Mouse (Mus musculus) small intestine, adult 2 months (tissue): ENCODE measurements around the gene Atp8a2.

Source experiments
- CTCF ChIP-seq: fragments of 200-500 bp; IDR thresholded peaks from 2 replicates; pipeline ENCODE4 v1.5.1; 2012; ENCODE audit warnings: low read depth, mild to moderate bottlenecking, control low read depth, inconsistent platforms, low read length, moderate library complexity, mixed read lengths; ENCODE audit not compliant: insufficient replicate concordance, insufficient read length; ENCODE audit errors: extremely low read depth
- POLR2A ChIP-seq: fragments of 200-500 bp; IDR thresholded peaks from 2 replicates; pipeline ENCODE4 v1.6.1; 2012; ENCODE audit warnings: low read depth, mild to moderate bottlenecking, control low read depth, inconsistent platforms, low read length, moderate library complexity

GRCm38 (mm10) chr14:59836876-59837543 is 360.0 kb downstream of the Atp8a2 start:
- TF ChIP-seq POLR2A (no peak), CTCF (no peak)
